Mouse (Mus musculus): ENCODE measurements at regions not wholly inside any gene's neighbourhood (a gene's known extent, or its start where the extent isn't known, plus 50 kb on each side); places are given as distances from the start of the nearest gene placed in this dataset. TPM values are rescaled to one million over a fixed set of nuclear protein-coding genes. Genes with fewer than 3 reads are reported as not detected.

DNA sequence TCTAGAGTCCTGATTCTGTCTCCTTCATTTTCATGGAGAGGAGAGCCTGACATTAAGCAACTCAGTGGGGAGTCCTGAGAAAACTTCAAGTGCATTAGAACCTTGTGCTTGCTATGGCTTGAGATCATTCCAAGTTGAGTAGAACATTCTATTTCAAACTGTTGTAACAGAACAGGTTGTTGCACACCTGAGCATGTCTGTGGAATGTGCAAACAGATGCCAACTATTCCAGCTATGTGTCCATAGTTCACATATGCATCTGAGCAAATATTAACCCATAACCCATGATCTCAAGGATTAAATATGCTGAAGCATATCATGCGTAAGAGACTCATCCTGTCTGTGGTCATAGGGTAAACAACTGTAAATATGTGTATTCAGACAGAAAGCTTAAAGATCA, 68.5 kb upstream of the Egfr start:
- Histone ChIP-seq H3K27me3 (ENCODE audit: control insufficient read depth, insufficient read depth, low read length) (no peaks in the 10 kb centered on the region), H3K36me3 (ENCODE audit: control insufficient read depth, insufficient read depth, low read length) (no peaks in the 10 kb centered on the region), H3K9me3 (replicated peaks; ENCODE audit: control insufficient read depth, low read length) (no peaks in the 10 kb centered on the region), H3K4me2 (ENCODE audit: low read depth, low read length) (no peak overlapping the region), H3K4me3 (replicated peaks; ENCODE audit: low read length) (no peak overlapping the region), H3K4me1 (ENCODE audit: control insufficient read depth, insufficient read depth, low read length) (no peaks in the 10 kb centered on the region), H3K27ac (ENCODE audit: low read length) (no peak overlapping the region), H3K9ac (ENCODE audit: low read length) (no peak overlapping the region)
- 69% methylated on average over 1 of the region's 1 CpGs for WGBS
- no peak for ATAC-seq (ENCODE audit: insufficient read depth, low FRiP score)

DNA sequence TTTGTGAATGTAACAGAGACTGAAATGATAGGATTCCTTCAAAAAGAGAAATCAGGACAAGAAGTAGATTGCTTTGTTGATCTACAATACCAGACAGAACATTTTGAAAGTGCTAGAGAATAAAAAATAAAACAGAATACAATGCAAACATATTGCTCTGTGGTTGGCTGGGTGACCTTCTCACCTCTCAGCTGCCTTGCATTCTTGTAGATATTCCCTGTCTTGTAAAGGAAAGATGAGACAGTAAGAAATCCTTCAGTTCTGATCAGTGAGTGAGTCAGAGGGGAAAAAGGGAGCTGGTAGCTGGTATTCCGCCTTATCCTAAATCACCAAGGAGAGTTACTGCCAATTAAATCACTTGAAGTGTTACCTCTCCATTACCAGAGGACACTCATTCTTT, 56.4 kb upstream of the Egfr start:
- Histone ChIP-seq H3K4me1 (ENCODE audit: control insufficient read depth, insufficient read depth, low read length) (no peaks in the 10 kb centered on the region), H3K9me3 (replicated peaks; ENCODE audit: control insufficient read depth, low read length) (no peaks in the 10 kb centered on the region), H3K36me3 (ENCODE audit: control insufficient read depth, insufficient read depth, low read length) (no peaks in the 10 kb centered on the region), H3K9ac (ENCODE audit: low read length) (no peak overlapping the region), H3K27me3 (ENCODE audit: control insufficient read depth, insufficient read depth, low read length) (no peaks in the 10 kb centered on the region), H3K27ac (ENCODE audit: low read length) (no peak overlapping the region), H3K4me3 (replicated peaks; ENCODE audit: low read length) (no peak overlapping the region), H3K4me2 (ENCODE audit: low read depth, low read length) (no peak overlapping the region)
- ATAC-seq (ENCODE audit: insufficient read depth, low FRiP score) = no peak
- 85% methylated on average over 1 of the region's 1 CpGs for WGBS

DNA sequence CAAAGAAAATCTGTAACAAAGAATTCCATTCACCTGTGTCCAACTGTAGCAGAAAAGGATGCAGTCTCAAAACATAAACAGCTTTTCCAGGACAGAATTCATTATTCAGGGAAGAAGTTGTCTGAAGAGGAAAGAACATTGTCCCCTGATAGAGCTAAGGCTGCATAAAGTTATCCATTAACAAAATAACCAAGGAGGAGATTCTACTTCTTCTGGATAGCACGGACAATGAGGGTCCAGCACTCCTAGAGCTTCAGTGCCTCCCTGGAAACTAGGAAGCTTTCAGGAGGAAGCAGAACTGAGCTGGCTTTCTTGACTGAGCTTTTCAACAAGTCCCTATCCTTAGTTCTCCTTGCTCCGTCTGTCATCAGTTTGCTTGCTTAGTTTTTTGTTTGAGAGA, 55.2 kb upstream of the Egfr start:
- H3K4me3 ChIP-seq (replicated peaks; ENCODE audit: low read length) = no peak overlapping the region
- 68% methylated on average over 2 of the region's 2 CpGs for WGBS
- no peaks in the 10 kb centered on the region for H3K36me3 ChIP-seq (ENCODE audit: control insufficient read depth, insufficient read depth, low read length)
- H3K4me1 ChIP-seq (ENCODE audit: control insufficient read depth, insufficient read depth, low read length) = no peaks in the 10 kb centered on the region
- H3K4me2 ChIP-seq (ENCODE audit: low read depth, low read length) = no peak overlapping the region
- H3K9ac ChIP-seq (ENCODE audit: low read length) = no peak overlapping the region
- no peaks in the 10 kb centered on the region for H3K9me3 ChIP-seq (replicated peaks; ENCODE audit: control insufficient read depth, low read length)
- H3K27me3 ChIP-seq (ENCODE audit: control insufficient read depth, insufficient read depth, low read length) = no peaks in the 10 kb centered on the region
- H3K27ac ChIP-seq (ENCODE audit: low read length) = no peak overlapping the region
- ATAC-seq (ENCODE audit: insufficient read depth, low FRiP score) = no peak

DNA sequence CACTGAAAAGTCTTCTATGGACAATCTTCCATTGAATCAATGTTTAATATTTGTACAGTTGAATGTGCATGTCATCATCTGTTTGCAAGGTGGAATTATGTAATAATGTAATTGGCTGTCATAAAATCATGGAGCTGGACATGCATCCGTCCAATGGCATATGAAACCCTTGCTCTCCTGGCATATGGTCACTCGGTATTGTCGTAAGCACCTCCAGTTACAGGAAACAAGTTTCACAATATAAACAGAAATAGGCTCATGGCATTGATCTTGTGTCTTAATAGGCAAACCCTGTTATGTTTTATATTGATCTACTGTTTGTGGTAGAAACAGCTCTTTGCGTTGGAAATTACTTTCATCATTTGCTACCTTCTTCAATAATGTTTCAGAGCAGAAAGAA, 50.2 kb upstream of the Egfr start:
- Histone ChIP-seq H3K9ac (ENCODE audit: low read length) (no peak overlapping the region), H3K27ac (ENCODE audit: low read length) (no peak overlapping the region), H3K4me1 (ENCODE audit: control insufficient read depth, insufficient read depth, low read length) (no peaks in the 10 kb centered on the region), H3K36me3 (ENCODE audit: control insufficient read depth, insufficient read depth, low read length) (no peaks in the 10 kb centered on the region), H3K4me3 (replicated peaks; ENCODE audit: low read length) (no peak overlapping the region), H3K27me3 (ENCODE audit: control insufficient read depth, insufficient read depth, low read length) (no peaks in the 10 kb centered on the region), H3K4me2 (ENCODE audit: low read depth, low read length) (no peak overlapping the region), H3K9me3 (replicated peaks; ENCODE audit: control insufficient read depth, low read length) (no peaks in the 10 kb centered on the region; the same call in 1 of the 2 replicates)
- 77% methylated on average over 4 of the region's 4 CpGs for WGBS
- no peak for ATAC-seq (ENCODE audit: insufficient read depth, low FRiP score)

Small RNA genes in the stretch of these regions (microRNA-seq; reads per million reads assigned to microRNA genes)
- gene Gm24714 = not detected

Data from stomach, embryonic 16.5 days (tissue).